15 mouse cellular contexts compared by ENCODE assay signal in genomic region chr16:21498984-21499383, GRCm38 (mm10).
DNase-seq lines count a peak whose midpoint lies in the region; ATAC-seq and TF ChIP-seq lines count a peak whose summit lies in the region.
"Had no signal": no experiment of that assay in that cellular context is flagged by ENCODE, and none has a peak within 500 bp of the region (broad histone marks: within the 10 kb centered on the region; RNA-seq: fewer than 3 reads in every experiment).

No protein-coding gene starts in this region.

- TF ChIP-seq POLR2A in olfactory bulb, adult 2 months (IDR thresholded peaks at IDR 0.05; ENCODE audit: insufficient read depth, low read depth, low read length) = no peak
- TF ChIP-seq POLR2A in cerebellum, adult 2 months (IDR thresholded peaks at IDR 0.05; ENCODE audit: borderline replicate concordance, insufficient read depth, low read length) = no peak

- H3K4me3 ChIP-seq in kidney, embryonic 16.5 days (ENCODE audit: low read length) = no peak overlapping the region
- H3K4me3 ChIP-seq in kidney, embryonic 15.5 days (replicated peaks) = no peak overlapping the region
- H3K4me3 ChIP-seq in heart, embryonic 14.5 days (ENCODE audit: control insufficient read depth in 1 of 2, insufficient read depth in 1 of 2, low read depth in 1 of 2, low read length in 2 of 2) = no peak overlapping the region
- no peak overlapping the region for H3K4me3 ChIP-seq in olfactory bulb, adult 2 months (ENCODE audit: insufficient read depth, low read depth, low read length)
- H3K4me3 ChIP-seq in cerebellum, adult 2 months (replicated peaks; ENCODE audit: insufficient read depth, low read depth, low read length) = no peak overlapping the region
- H3K4me3 ChIP-seq: forebrain, embryonic 10.5 days had no signal

- no peaks in the 10 kb centered on the region; the same call in 1 of the 2 replicates for H3K36me3 ChIP-seq in kidney, embryonic 16.5 days (ENCODE audit: insufficient read depth, low read length)
- 0 out of 2 replicates have a peak, but pooled peaks cover 3% of the 10 kb centered on the region for H3K36me3 ChIP-seq in kidney, embryonic 15.5 days
- H3K36me3 ChIP-seq in heart, embryonic 14.5 days (ENCODE audit: control insufficient read depth, insufficient read depth, low read length) = 0 out of 2 replicates have a peak, but pooled peaks cover 11% of the 10 kb centered on the region

- 89% methylated on average over 4 of the region's 4 CpGs for WGBS in kidney, embryonic 16.5 days
- 78% methylated on average over 4 of the region's 4 CpGs for WGBS in kidney, embryonic 15.5 days
- WGBS in heart, embryonic 14.5 days = 12% methylated on average over 4 of the region's 4 CpGs
- 36% methylated on average over 4 of the region's 4 CpGs for WGBS in olfactory bulb, adult 2 months
- 94% methylated on average over 4 of the region's 4 CpGs for WGBS in cerebellum, adult 2 months

- TF ChIP-seq CTCF in olfactory bulb, adult 2 months (IDR thresholded peaks at IDR 0.05; ENCODE audit: insufficient read depth, low read depth, low read length) = no peak
- TF ChIP-seq CTCF in cerebellum, adult 2 months (IDR thresholded peaks at IDR 0.05; ENCODE audit: borderline replicate concordance, insufficient read depth, low read depth, low read length) = no peak

- no peaks in the 10 kb centered on the region for H3K9me3 ChIP-seq in kidney, embryonic 16.5 days (ENCODE audit: low read length)
- no peaks in the 10 kb centered on the region for H3K9me3 ChIP-seq in kidney, embryonic 15.5 days (replicated peaks)
- no peaks in the 10 kb centered on the region for H3K9me3 ChIP-seq in heart, embryonic 14.5 days (ENCODE audit: control insufficient read depth, low read length)
- H3K9me3 ChIP-seq: forebrain, embryonic 10.5 days had no signal

- intact Hi-C loops in left cerebral cortex, postnatal 14 days (cut with DNase I) = no loop called here

- H3K9ac ChIP-seq in kidney, embryonic 16.5 days (replicated peaks; ENCODE audit: low read length) = 0 out of 2 replicates have a peak overlapping the region, but pooled peaks have one; percentile 8
- H3K9ac ChIP-seq in kidney, embryonic 15.5 days = no peak overlapping the region
- peak overlapping the region; percentile 61 for H3K9ac ChIP-seq in heart, embryonic 14.5 days (ENCODE audit: low read length)
- H3K9ac ChIP-seq: hindbrain, embryonic 14.5 days had no signal

- no peak overlapping the region for H3K4me2 ChIP-seq in kidney, embryonic 16.5 days (replicated peaks; ENCODE audit: low read depth, low read length)
- H3K4me2 ChIP-seq in kidney, embryonic 15.5 days = no peak overlapping the region
- H3K4me2 ChIP-seq in heart, embryonic 14.5 days (ENCODE audit: low read length) = peak overlapping the region; percentile 56
- H3K4me2 ChIP-seq: hindbrain, embryonic 14.5 days had no signal

- ATAC-seq in kidney, embryonic 16.5 days (ENCODE audit: low FRiP score, low TSS enrichment) = no peak
- ATAC-seq in kidney, embryonic 15.5 days (replicated peaks; ENCODE audit: low FRiP score) = no peak
- 0 out of 2 replicates have a peak, but pooled peaks have one; percentile 60 for ATAC-seq in heart, embryonic 14.5 days (ENCODE audit: insufficient number of reproducible peaks, insufficient read depth, low FRiP score, low read depth)
- ATAC-seq: CD4-positive, CD25-positive, alpha-beta regulatory T cell, adult 4 months had no signal

- peak; percentile 12 for DNase-seq in adipocyte (ENCODE audit: low spot score)
- DNase-seq in cerebellum, adult 2 months = no peak
- no peak for DNase-seq in thymus, postnatal 36 days
- DNase-seq in left cerebral cortex, postnatal 14 days (ENCODE audit: low spot score in 2 of 2) = no peak
- DNase-seq: cerebellum, adult 11-12 months; kidney, postnatal 10 days; spleen, adult 18-20 months; thymus, postnatal 4 days had no signal

- no peak overlapping the region for H3K27ac ChIP-seq in kidney, embryonic 16.5 days (ENCODE audit: low read length)
- no peak overlapping the region for H3K27ac ChIP-seq in kidney, embryonic 15.5 days
- H3K27ac ChIP-seq in heart, embryonic 14.5 days (replicated peaks in 1 of 2; ENCODE audit: control insufficient read depth in 1 of 2, insufficient read depth in 1 of 2, low read depth in 2 of 2, low read length in 2 of 2) = peak overlapping the region; percentile 94 to 99
- peak overlapping the region; percentile 75 for H3K27ac ChIP-seq in olfactory bulb, adult 2 months (ENCODE audit: insufficient read depth, low read depth, low read length)
- no peak overlapping the region for H3K27ac ChIP-seq in cerebellum, adult 2 months (ENCODE audit: insufficient read depth, low read length)
- H3K27ac ChIP-seq: forebrain, embryonic 10.5 days; hindbrain, embryonic 14.5 days had no signal

- peaks cover 9% of the 10 kb centered on the region; the same call in 1 of the 2 replicates for H3K4me1 ChIP-seq in kidney, embryonic 16.5 days (ENCODE audit: insufficient read depth, low read length)
- peaks cover 6% of the 10 kb centered on the region for H3K4me1 ChIP-seq in kidney, embryonic 15.5 days
- H3K4me1 ChIP-seq in heart, embryonic 14.5 days (ENCODE audit: control insufficient read depth in 2 of 2, insufficient read depth in 2 of 2, low read length in 2 of 2) = peaks cover 20 to 34% of the 10 kb centered on the region in 2 experiments
- H3K4me1 ChIP-seq in olfactory bulb, adult 2 months (ENCODE audit: control insufficient read depth, insufficient read depth, low read length) = peaks cover 6% of the 10 kb centered on the region
- H3K4me1 ChIP-seq in cerebellum, adult 2 months (ENCODE audit: control insufficient read depth, insufficient read depth, low read length) = no peaks in the 10 kb centered on the region

- no peaks in the 10 kb centered on the region for H3K27me3 ChIP-seq in kidney, embryonic 16.5 days (ENCODE audit: insufficient read depth, low read length)
- H3K27me3 ChIP-seq in kidney, embryonic 15.5 days = no peaks in the 10 kb centered on the region
- no peaks in the 10 kb centered on the region for H3K27me3 ChIP-seq in heart, embryonic 14.5 days (ENCODE audit: control insufficient read depth, insufficient read depth, low read length)
- H3K27me3 ChIP-seq in cerebellum, adult 2 months (ENCODE audit: control insufficient read depth, insufficient read depth, low read length) = no peaks in the 10 kb centered on the region

Comparison
In these comparisons a context has a peak if more than half of its experiments do, and no peak if none do; other contexts are left out.
1. H3K27ac ChIP-seq: peak in heart, embryonic 14.5 days (2 of 2) and olfactory bulb, adult 2 months (single experiment); none in kidney, embryonic 16.5 days (single experiment), kidney, embryonic 15.5 days (single experiment) and cerebellum, adult 2 months (single experiment).